Mouse (Mus musculus): ENCODE measurements around the gene Phkg1. TPM values are rescaled to one million over a fixed set of nuclear protein-coding genes. Genes with fewer than 3 reads are reported as not detected.

Phkg1 gene
- polyA plus RNA-seq, 1 experiment from 2014 or later, result 0.20 TPM

DNA sequence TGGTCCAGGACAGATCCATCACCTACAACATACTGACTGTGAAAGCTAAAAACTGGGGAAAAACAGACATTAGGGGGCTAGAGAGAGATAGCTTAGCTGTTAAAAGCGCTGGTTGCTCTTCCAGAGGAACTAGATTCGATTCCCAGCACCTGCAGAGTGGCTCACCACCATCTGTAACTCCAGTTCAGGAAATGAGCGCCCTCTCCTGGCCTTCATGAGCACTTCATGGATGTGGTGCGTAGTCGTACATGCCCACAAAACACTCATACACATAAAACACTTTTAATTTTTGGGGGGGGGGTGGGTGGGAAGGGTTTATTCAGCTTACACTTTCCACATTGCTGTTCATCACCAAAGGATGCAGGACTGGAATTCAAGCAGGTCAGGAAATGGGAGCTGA is 41.9 kb downstream of the Phkg1 start:
- TF ChIP-seq CTCF (IDR thresholded peaks at IDR 0.05; ENCODE audit: low read depth) (peak; percentile 32), EP300 (IDR thresholded peaks at IDR 0.05; ENCODE audit: low read depth) (no peak)
- 87% methylated on average over 5 of the region's 5 CpGs for WGBS (ENCODE audit: insufficient replicate concordance)
- no peak for ATAC-seq
- Histone ChIP-seq H3K4me3 (ENCODE audit: low read depth, low read length) (no peak overlapping the region), H3K27ac (ENCODE audit: low read depth) (no peak overlapping the region), H3K4me1 (ENCODE audit: insufficient read depth) (no peaks in the 10 kb centered on the region), H3K4me2 (ENCODE audit: low read depth, low read length) (no peak overlapping the region), H3K27me3 (ENCODE audit: insufficient read depth, low read length) (no peaks in the 10 kb centered on the region), H3K36me3 (replicated peaks; ENCODE audit: insufficient read depth, low read length) (peaks cover 10% of the 10 kb centered on the region), H3K9me3 (ENCODE audit: low read length) (no peaks in the 10 kb centered on the region), H3K9ac (replicated peaks) (no peak overlapping the region)
- DNase-seq, result no peak

DNA sequence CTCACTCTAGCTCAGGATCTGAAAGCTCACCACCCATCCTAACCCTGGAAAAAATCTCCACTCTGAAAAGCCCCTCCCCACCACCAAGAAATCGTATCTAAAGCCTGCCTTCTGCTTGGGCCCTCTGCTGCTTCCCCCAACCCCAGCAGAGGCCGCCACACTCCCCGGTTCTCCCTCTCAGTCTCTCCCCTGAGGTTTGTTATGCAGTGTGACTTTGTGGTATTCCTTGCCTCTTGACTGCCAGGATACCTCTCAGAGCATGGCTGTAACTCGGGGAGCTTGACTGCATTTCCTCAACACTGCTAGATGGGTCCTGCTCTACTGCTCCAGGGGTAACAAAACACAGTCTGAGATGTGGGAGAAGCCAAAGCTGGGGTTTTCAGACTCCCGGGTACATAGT is 43.2 kb downstream of the Phkg1 start:
- peaks cover 12% of the 10 kb centered on the region for H3K36me3 ChIP-seq (replicated peaks; ENCODE audit: insufficient read depth, low read length)

DNA sequence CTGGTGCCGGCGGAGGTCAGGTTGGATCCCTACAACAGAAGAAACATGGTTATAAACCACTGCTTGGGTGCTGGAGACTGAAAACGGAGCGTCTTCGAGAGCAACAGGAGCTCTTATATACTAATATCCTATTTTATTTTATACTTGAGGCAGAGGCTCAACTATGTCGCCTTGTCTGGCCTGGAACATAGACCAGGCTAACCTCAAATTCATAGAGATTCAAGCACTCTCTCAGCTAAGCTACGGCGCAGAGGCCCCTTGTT is 50.9 kb downstream of the Phkg1 start:
- TF ChIP-seq CTCF (IDR thresholded peaks at IDR 0.05; ENCODE audit: low read depth), result no peak
- no peak for TF ChIP-seq EP300 (IDR thresholded peaks at IDR 0.05; ENCODE audit: low read depth)
- Histone ChIP-seq H3K4me1 (ENCODE audit: insufficient read depth) (peaks cover 10% of the 10 kb centered on the region), H3K4me3 (ENCODE audit: low read depth, low read length) (peak overlapping the region; percentile 88), H3K27ac (ENCODE audit: low read depth) (0 out of 2 replicates have a peak overlapping the region, but pooled peaks have one; percentile 76), H3K9me3 (ENCODE audit: low read length) (no peaks in the 10 kb centered on the region), H3K27me3 (ENCODE audit: insufficient read depth, low read length) (no peaks in the 10 kb centered on the region), H3K36me3 (replicated peaks; ENCODE audit: insufficient read depth, low read length) (peaks cover 23% of the 10 kb centered on the region), H3K9ac (replicated peaks) (peak overlapping the region; percentile 78), H3K4me2 (ENCODE audit: low read depth, low read length) (peak overlapping the region; percentile 96)
- WGBS (ENCODE audit: insufficient replicate concordance), result 25% methylated on average over 8 of the region's 8 CpGs
- ATAC-seq (no peak), DNase-seq (no peak)

More for the DNA sequence above, 43.2 kb downstream of the Phkg1 start:
- no peaks in the 10 kb centered on the region for H3K9me3 ChIP-seq (ENCODE audit: low read length)
- WGBS (ENCODE audit: insufficient replicate concordance), result 74% methylated on average over 5 of the region's 5 CpGs
- no peak overlapping the region for H3K4me3 ChIP-seq (ENCODE audit: low read depth, low read length)
- DNase-seq (no peak), ATAC-seq (no peak)
- no peak for TF ChIP-seq CTCF (IDR thresholded peaks at IDR 0.05; ENCODE audit: low read depth)
- TF ChIP-seq EP300 (IDR thresholded peaks at IDR 0.05; ENCODE audit: low read depth), result no peak
- H3K27ac ChIP-seq (ENCODE audit: low read depth), result no peak overlapping the region
- H3K4me2 ChIP-seq (ENCODE audit: low read depth, low read length), result no peak overlapping the region
- no peak overlapping the region for H3K9ac ChIP-seq (replicated peaks)
- no peaks in the 10 kb centered on the region for H3K4me1 ChIP-seq (ENCODE audit: insufficient read depth)
- no peaks in the 10 kb centered on the region for H3K27me3 ChIP-seq (ENCODE audit: insufficient read depth, low read length)

DNA sequence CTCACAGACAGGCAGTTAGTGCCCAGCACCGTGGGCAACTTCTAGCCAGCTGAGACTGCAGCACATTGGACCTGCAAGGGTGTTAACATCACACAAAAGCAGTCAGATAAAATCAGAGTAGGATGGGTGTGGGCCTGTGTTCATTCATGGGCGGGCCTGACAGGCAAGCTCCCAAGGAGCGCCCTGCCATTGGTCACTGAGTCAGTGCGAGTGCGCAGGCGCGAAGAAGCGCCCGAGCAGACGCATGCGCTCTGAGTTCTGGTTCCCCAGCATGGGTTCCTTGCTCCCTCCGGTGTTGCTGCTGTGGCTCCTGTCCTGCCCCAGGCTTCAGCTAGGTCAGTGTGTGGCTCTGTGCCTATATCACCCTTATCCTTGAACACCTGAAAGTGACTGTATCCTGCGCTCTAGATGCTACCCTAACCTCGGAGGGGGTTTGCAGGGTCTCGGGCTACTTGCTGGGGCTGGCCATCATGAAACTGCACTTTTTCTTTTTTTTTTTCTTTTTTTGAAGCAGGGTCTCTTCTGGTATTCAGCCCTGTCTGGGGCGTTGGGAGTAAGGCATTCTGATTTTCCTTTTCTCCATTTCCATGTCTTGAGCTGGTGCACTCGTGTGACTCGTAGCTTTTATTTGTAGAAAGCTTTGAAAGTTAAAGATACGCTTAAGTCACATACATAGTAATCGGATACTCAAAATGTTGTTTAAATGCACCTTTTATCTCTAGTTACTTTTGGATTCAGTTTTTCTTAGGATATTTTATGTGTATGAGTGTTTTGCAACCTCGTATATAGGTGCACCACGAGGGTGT is 51.4 kb downstream of the Phkg1 start, which contains the start of gene Sumf2:
Sumf2 (plus strand) TSS at position 235 of the 806 bp plus-strand sequence.
- Histone ChIP-seq H3K27me3 (ENCODE audit: insufficient read depth, low read length) (no peaks in the 10 kb centered on the region), H3K36me3 (replicated peaks; ENCODE audit: insufficient read depth, low read length) (peaks cover 23% of the 10 kb centered on the region), H3K4me1 (ENCODE audit: insufficient read depth) (peaks cover 10% of the 10 kb centered on the region), H3K27ac (ENCODE audit: low read depth) (peak within 1 kb of the TSS; percentile 76), H3K9ac (replicated peaks) (peak within 1 kb of the TSS; percentile 78), H3K4me3 (ENCODE audit: low read depth, low read length) (peak within 1 kb of the TSS; percentile 88), H3K9me3 (ENCODE audit: low read length) (no peaks in the 10 kb centered on the region), H3K4me2 (ENCODE audit: low read depth, low read length) (peak within 1 kb of the TSS; percentile 96)
- 5% methylated on average over 22 of the region's 22 CpGs for WGBS (ENCODE audit: insufficient replicate concordance)
- peak; percentile 95 for DNase-seq
- peak; percentile 99 for ATAC-seq
- no peak for TF ChIP-seq EP300 (IDR thresholded peaks at IDR 0.05; ENCODE audit: low read depth)

DNA sequence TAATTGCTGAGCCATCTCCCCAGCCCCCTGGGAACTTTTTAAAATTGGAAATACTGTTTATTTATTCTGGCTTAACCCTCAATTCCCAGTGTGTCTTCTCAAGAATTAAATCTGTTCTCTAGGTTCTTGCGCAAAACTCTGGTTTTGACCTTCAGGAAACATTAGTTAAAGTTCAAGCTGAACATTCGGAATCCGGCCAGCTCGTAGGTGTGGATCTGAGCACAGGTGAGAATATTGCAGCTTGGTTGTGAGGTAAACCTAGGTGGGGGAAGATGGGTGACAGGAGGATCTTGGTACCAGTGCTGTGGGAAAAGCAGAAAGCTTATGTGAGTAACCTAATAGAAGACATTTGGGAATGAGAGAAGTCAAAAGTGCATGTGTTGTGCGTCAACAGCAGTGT is 53.5 kb downstream of the Phkg1 start:
- WGBS (ENCODE audit: insufficient replicate concordance), result 70% methylated on average over 5 of the region's 5 CpGs
- no peaks in the 10 kb centered on the region for H3K27me3 ChIP-seq (ENCODE audit: insufficient read depth, low read length)
- H3K9me3 ChIP-seq (ENCODE audit: low read length), result no peaks in the 10 kb centered on the region
- H3K4me3 ChIP-seq (ENCODE audit: low read depth, low read length), result no peak overlapping the region
- DNase-seq (no peak), ATAC-seq (no peak)
- peaks cover 10% of the 10 kb centered on the region for H3K4me1 ChIP-seq (ENCODE audit: insufficient read depth)
- TF ChIP-seq EP300 (IDR thresholded peaks at IDR 0.05; ENCODE audit: low read depth), result no peak
- TF ChIP-seq CTCF (IDR thresholded peaks at IDR 0.05; ENCODE audit: low read depth), result no peak
- H3K36me3 ChIP-seq (replicated peaks; ENCODE audit: insufficient read depth, low read length), result peaks cover 19% of the 10 kb centered on the region
- no peak overlapping the region for H3K27ac ChIP-seq (ENCODE audit: low read depth)
- no peak overlapping the region for H3K4me2 ChIP-seq (ENCODE audit: low read depth, low read length)
- H3K9ac ChIP-seq (replicated peaks), result no peak overlapping the region

Other genes starting within 250 kb of the Phkg1 start
- 0.47 and 0.54 TPM in 2 replicates for gene Zfp11, start 228.4 kb downstream of the Phkg1 start, polyA plus RNA-seq (2015; fragmentation: Nextera tagmentation; extraction: Ambion mirVana)
- not detected in 2 replicates for gene Sept14, start 190.0 kb downstream of the Phkg1 start, polyA plus RNA-seq (2015; fragmentation: Nextera tagmentation; extraction: Ambion mirVana)
- gene Mrps17, start 183.1 kb downstream of the Phkg1 start, polyA plus RNA-seq (2015; fragmentation: Nextera tagmentation; extraction: Ambion mirVana), result 124 and 130 TPM in 2 replicates
- 30.5 and 32.2 TPM in 2 replicates for gene Nipsnap2, start 173.5 kb downstream of the Phkg1 start, polyA plus RNA-seq (2015; fragmentation: Nextera tagmentation; extraction: Ambion mirVana)
- 18.4 and 20.5 TPM in 2 replicates for gene Psph, start 111.1 kb downstream of the Phkg1 start, polyA plus RNA-seq (2015; fragmentation: Nextera tagmentation; extraction: Ambion mirVana)
- 12.4 and 14.8 TPM in 2 replicates for gene Sumf2, start 51.6 kb downstream of the Phkg1 start, polyA plus RNA-seq (2015; fragmentation: Nextera tagmentation; extraction: Ambion mirVana)
- 955 and 988 TPM in 2 replicates for gene Chchd2, start 11.1 kb downstream of the Phkg1 start, polyA plus RNA-seq (2015; fragmentation: Nextera tagmentation; extraction: Ambion mirVana)
- gene Zbed5, start 2.8 kb downstream of the Phkg1 start, polyA plus RNA-seq (2015; fragmentation: Nextera tagmentation; extraction: Ambion mirVana), result 3.3 and 3.7 TPM in 2 replicates
- gene Nupr1l, start 10.0 kb upstream of the Phkg1 start, polyA plus RNA-seq (2015; fragmentation: Nextera tagmentation; extraction: Ambion mirVana), result 1.4 TPM in 2 replicates
- 17.5 and 18.2 TPM in 2 replicates for gene Vkorc1l1, start 43.4 kb upstream of the Phkg1 start, polyA plus RNA-seq (2015; fragmentation: Nextera tagmentation; extraction: Ambion mirVana)
- gene Gusb, start 104.5 kb upstream of the Phkg1 start, polyA plus RNA-seq (2015; fragmentation: Nextera tagmentation; extraction: Ambion mirVana), result 26.3 and 29.3 TPM in 2 replicates
- gene Asl, start 130.7 kb upstream of the Phkg1 start, polyA plus RNA-seq (2015; fragmentation: Nextera tagmentation; extraction: Ambion mirVana), result 291 and 304 TPM in 2 replicates
- gene Crcp, start 130.7 kb upstream of the Phkg1 start, polyA plus RNA-seq (2015; fragmentation: Nextera tagmentation; extraction: Ambion mirVana), result 19.3 and 20.8 TPM in 2 replicates
- 23.8 and 26.0 TPM in 2 replicates for gene Tpst1, start 174.8 kb upstream of the Phkg1 start, polyA plus RNA-seq (2015; fragmentation: Nextera tagmentation; extraction: Ambion mirVana)
- gene Kctd7, start 246.3 kb upstream of the Phkg1 start, polyA plus RNA-seq (2015; fragmentation: Nextera tagmentation; extraction: Ambion mirVana), result 3.6 and 3.9 TPM in 2 replicates